Mouse (Mus musculus): Measurements from ENCODE around the gene Tmem56.

DNA sequence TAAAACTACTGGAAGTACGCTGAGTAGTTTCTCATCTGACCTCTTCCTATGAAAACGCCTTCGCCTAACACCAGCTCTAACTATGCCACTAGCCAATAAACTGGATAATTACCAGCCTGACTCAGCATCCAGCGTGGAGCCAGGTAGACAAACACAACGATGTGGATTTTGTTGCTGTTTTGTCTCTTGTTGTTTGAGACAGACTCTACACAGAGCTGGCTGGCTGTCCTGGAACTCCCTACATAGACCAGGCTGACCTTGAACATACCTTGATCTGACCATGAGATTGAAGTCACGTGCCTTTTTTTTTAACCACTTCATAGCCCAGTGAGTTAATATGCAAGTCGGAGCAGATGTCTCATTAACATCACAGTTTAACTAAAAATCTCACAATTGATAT is 27.4 kb downstream of the Tmem56 start:
- TF ChIP-seq CTCF (IDR thresholded peaks at IDR 0.05; ENCODE audit: low read depth) (no peak), EP300 (IDR thresholded peaks at IDR 0.05; ENCODE audit: low read depth) (no peak)

Data from liver, postnatal 0 days (tissue).